Mouse (Mus musculus): ENCODE results near the gene Myo1e. TPM values are rescaled to one million over a fixed set of nuclear protein-coding genes. Genes with fewer than 3 reads are reported as not detected.

Gene Myo1e
- total and polyA plus RNA-seq, 3 experiments, result 3.9 to 11.3 (median 8.5) TPM

GRCm38 (mm10) chr9:70304901-70305300 is 97.8 kb downstream of the Myo1e start:
- Histone ChIP-seq H3K27ac (no peak overlapping the region), H3K9ac (ENCODE audit: low read depth, low read length) (no peak overlapping the region), H3K79me2 (replicated peaks; ENCODE audit: control insufficient read depth, insufficient read depth, low read length) (no peaks in the 10 kb centered on the region), H3K4me1 (ENCODE audit: control insufficient read depth, insufficient read depth, low read length) (no peaks in the 10 kb centered on the region), H3K27me3 (ENCODE audit: control insufficient read depth, insufficient read depth, low read length) (no peaks in the 10 kb centered on the region), H3K4me3 (no peak overlapping the region), H3K36me3 (ENCODE audit: control insufficient read depth, insufficient read depth, low read length) (no peaks in the 10 kb centered on the region)
- intact Hi-C loops (cut with DNase I), result no loop called here
- TF ChIP-seq EP300 (IDR thresholded peaks at IDR 0.05; ENCODE audit: insufficient read depth, low read depth, low read length) (no peak), POLR2A (IDR thresholded peaks at IDR 0.05; ENCODE audit: insufficient read depth, low read depth, low read length) (no peak), CTCF (IDR thresholded peaks at IDR 0.05) (no peak)
- DNase-seq, result no peak
- 87% methylated on average over 8 of the region's 8 CpGs for WGBS

- WGBS, result 67% methylated on average over 1 of the region's 1 CpGs
- Histone ChIP-seq H3K4me1 (ENCODE audit: control insufficient read depth, insufficient read depth, low read length) (peaks cover 1% of the 10 kb centered on the region), H3K79me2 (replicated peaks; ENCODE audit: control insufficient read depth, insufficient read depth, low read length) (no peaks in the 10 kb centered on the region), H3K4me3 (no peak overlapping the region), H3K36me3 (ENCODE audit: control insufficient read depth, insufficient read depth, low read length) (no peaks in the 10 kb centered on the region), H3K9ac (ENCODE audit: low read depth, low read length) (no peak overlapping the region), H3K27ac (no peak overlapping the region), H3K27me3 (ENCODE audit: control insufficient read depth, insufficient read depth, low read length) (no peaks in the 10 kb centered on the region)
- TF ChIP-seq EP300 (IDR thresholded peaks at IDR 0.05; ENCODE audit: insufficient read depth, low read depth, low read length) (no peak), POLR2A (IDR thresholded peaks at IDR 0.05; ENCODE audit: insufficient read depth, low read depth, low read length) (no peak), CTCF (IDR thresholded peaks at IDR 0.05) (no peak)
- no peak for DNase-seq
- intact Hi-C loops (cut with DNase I), result no loop called here
Measured at GRCm38 (mm10) chr9:70310046-70310445, 102.9 kb downstream of the Myo1e start.

GRCm38 (mm10) chr9:70314019-70314418 is 106.9 kb downstream of the Myo1e start:
- intact Hi-C loops (cut with DNase I), result no loop called here
- WGBS, result 96% methylated on average over 1 of the region's 1 CpGs
- Histone ChIP-seq H3K79me2 (replicated peaks; ENCODE audit: control insufficient read depth, insufficient read depth, low read length) (no peaks in the 10 kb centered on the region), H3K4me1 (ENCODE audit: control insufficient read depth, insufficient read depth, low read length) (peaks cover 7% of the 10 kb centered on the region), H3K27ac (no peak overlapping the region), H3K27me3 (ENCODE audit: control insufficient read depth, insufficient read depth, low read length) (no peaks in the 10 kb centered on the region), H3K4me3 (no peak overlapping the region), H3K9ac (ENCODE audit: low read depth, low read length) (no peak overlapping the region), H3K36me3 (ENCODE audit: control insufficient read depth, insufficient read depth, low read length) (no peaks in the 10 kb centered on the region; the same call in 1 of the 2 replicates)
- no peak for DNase-seq
- TF ChIP-seq POLR2A (IDR thresholded peaks at IDR 0.05; ENCODE audit: insufficient read depth, low read depth, low read length), result no peak
- TF ChIP-seq EP300 (IDR thresholded peaks at IDR 0.05; ENCODE audit: insufficient read depth, low read depth, low read length), result no peak
- TF ChIP-seq CTCF (IDR thresholded peaks at IDR 0.05), result peak; percentile 35

- peak overlapping the region; percentile 81 for H3K27ac ChIP-seq
- H3K36me3 ChIP-seq (ENCODE audit: control insufficient read depth, insufficient read depth, low read length), result no peaks in the 10 kb centered on the region; the same call in 1 of the 2 replicates
- peak overlapping the region; percentile 37; the same call in 1 of the 2 replicates for H3K9ac ChIP-seq (ENCODE audit: low read depth, low read length)
- H3K4me3 ChIP-seq, result no peak overlapping the region
- H3K27me3 ChIP-seq (ENCODE audit: control insufficient read depth, insufficient read depth, low read length), result no peaks in the 10 kb centered on the region
- DNase-seq, result no peak
- TF ChIP-seq POLR2A (IDR thresholded peaks at IDR 0.05; ENCODE audit: insufficient read depth, low read depth, low read length) (no peak), EP300 (IDR thresholded peaks at IDR 0.05; ENCODE audit: insufficient read depth, low read depth, low read length) (no peak), CTCF (IDR thresholded peaks at IDR 0.05) (no peak)
- peaks cover 7% of the 10 kb centered on the region for H3K4me1 ChIP-seq (ENCODE audit: control insufficient read depth, insufficient read depth, low read length)
- WGBS, result 44% methylated on average over 4 of the region's 4 CpGs
- no peaks in the 10 kb centered on the region for H3K79me2 ChIP-seq (replicated peaks; ENCODE audit: control insufficient read depth, insufficient read depth, low read length)
- intact Hi-C loops (cut with DNase I), result loop anchor here (1.0 to 5.0 kb wide), 2 partner anchors 53 to 107 kb away; no protein-coding TSS in a partner anchor
Measured at GRCm38 (mm10) chr9:70315130-70315529, 108.0 kb downstream of the Myo1e start.

GRCm38 (mm10) chr9:70318601-70319000 is 111.5 kb downstream of the Myo1e start:
- Histone ChIP-seq H3K79me2 (replicated peaks; ENCODE audit: control insufficient read depth, insufficient read depth, low read length) (no peaks in the 10 kb centered on the region), H3K4me3 (no peak overlapping the region), H3K27ac (no peak overlapping the region), H3K4me1 (ENCODE audit: control insufficient read depth, insufficient read depth, low read length) (peaks cover 7% of the 10 kb centered on the region), H3K27me3 (ENCODE audit: control insufficient read depth, insufficient read depth, low read length) (no peaks in the 10 kb centered on the region), H3K36me3 (ENCODE audit: control insufficient read depth, insufficient read depth, low read length) (no peaks in the 10 kb centered on the region; the same call in 1 of the 2 replicates), H3K9ac (ENCODE audit: low read depth, low read length) (no peak overlapping the region)
- DNase-seq, result peak; percentile 30 to 39
- TF ChIP-seq CTCF (IDR thresholded peaks at IDR 0.05), result no peak
- TF ChIP-seq EP300 (IDR thresholded peaks at IDR 0.05; ENCODE audit: insufficient read depth, low read depth, low read length), result 0 out of 2 replicates have a peak, but pooled peaks have one; percentile 23
- WGBS, result 36% methylated on average over 3 of the region's 3 CpGs
- intact Hi-C loops (cut with DNase I), result loop anchor here (5.0 kb wide), 1 partner anchor 56 kb away; no protein-coding TSS in a partner anchor

- DNase-seq, result no peak
- peaks cover 6% of the 10 kb centered on the region for H3K36me3 ChIP-seq (ENCODE audit: control insufficient read depth, insufficient read depth, low read length)
- no peaks in the 10 kb centered on the region for H3K27me3 ChIP-seq (ENCODE audit: control insufficient read depth, insufficient read depth, low read length)
- peaks cover 4% of the 10 kb centered on the region; the same call in 1 of the 2 replicates for H3K4me1 ChIP-seq (ENCODE audit: control insufficient read depth, insufficient read depth, low read length)
- no peak overlapping the region for H3K9ac ChIP-seq (ENCODE audit: low read depth, low read length)
- intact Hi-C loops (cut with DNase I), result no loop called here
- WGBS, result 93% methylated on average over 4 of the region's 4 CpGs
- TF ChIP-seq EP300 (IDR thresholded peaks at IDR 0.05; ENCODE audit: insufficient read depth, low read depth, low read length), result no peak
- TF ChIP-seq CTCF (IDR thresholded peaks at IDR 0.05), result peak; percentile 33
- no peak overlapping the region for H3K27ac ChIP-seq
- H3K4me3 ChIP-seq, result no peak overlapping the region
- H3K79me2 ChIP-seq (replicated peaks; ENCODE audit: control insufficient read depth, insufficient read depth, low read length), result no peaks in the 10 kb centered on the region
Measured at GRCm38 (mm10) chr9:70324336-70324735, 117.2 kb downstream of the Myo1e start.
